Mouse (Mus musculus) olfactory bulb, adult 2 months (tissue): ENCODE measurements at regions not wholly inside any gene's neighbourhood (a gene's known extent, or its start where the extent isn't known, plus 50 kb on each side); places are given as distances from the start of the nearest gene placed in this dataset.

Experiments used
- CTCF ChIP-seq: fragments of 200-500 bp; IDR thresholded peaks from 2 replicates; pipeline ENCODE4 v1.5.1; 2012; ENCODE audit warnings: low read depth, mild to moderate bottlenecking, low read length, moderate library complexity; ENCODE audit not compliant: insufficient read depth
- POLR2A ChIP-seq: fragments of 200-500 bp; IDR thresholded peaks from 2 replicates; pipeline ENCODE4 v1.6.1; 2012; ENCODE audit warnings: mild to moderate bottlenecking, low read depth, low read length, moderate library complexity; ENCODE audit not compliant: insufficient read depth

DNA sequence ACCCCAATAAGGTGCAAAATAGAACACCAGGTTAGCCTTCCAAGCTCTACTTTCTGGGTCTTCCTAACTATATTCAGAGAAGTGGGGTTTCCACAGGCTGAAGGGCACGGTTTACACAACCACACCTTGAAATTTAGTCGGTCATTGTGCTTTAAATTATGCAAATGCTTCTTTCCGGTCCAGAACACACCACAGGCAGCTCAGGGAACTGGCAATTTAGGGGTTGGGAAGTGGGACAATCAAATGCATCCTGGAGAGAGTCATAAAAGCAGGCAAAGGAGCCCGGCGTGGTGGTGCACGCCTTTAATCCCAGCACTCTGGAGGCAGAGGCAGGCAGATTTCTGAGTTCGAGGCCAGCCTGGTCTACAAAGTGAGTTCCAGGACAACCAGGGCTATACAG, 56.0 kb upstream of the Bhlhe23 start:
- no peak for TF ChIP-seq CTCF
- no peak for TF ChIP-seq POLR2A
